Mouse (Mus musculus) heart, embryonic 13.5 days (tissue): ENCODE data around the gene Itih1. TPM values are rescaled to one million over a fixed set of nuclear protein-coding genes. Genes with fewer than 3 reads are reported as not detected.
A peak's percentile ranks its signal among the peaks of the same experiment; 100 is the strongest.

ENCODE experiments used
- ATAC-seq: fragments of 200-750 bp; cut with Nextera tagmentation; 2 replicates; pipeline ENCODE4 v1.8.0; 2017; ENCODE audit warnings: moderate TSS enrichment; ENCODE audit not compliant: insufficient number of reproducible peaks, low FRiP score, low TSS enrichment; ENCODE audit errors: extremely low read depth
- H3K27ac ChIP-seq: fragments of 300-500 bp; sonication (generic); replicated peaks from 2 replicates; pipeline ENCODE4 v1.5.1; 2015; ENCODE audit warnings: moderate library complexity, mild to moderate bottlenecking, inconsistent platforms
- H3K27me3 ChIP-seq: fragments of 300-500 bp; sonication (generic); replicated peaks from 2 replicates; pipeline ENCODE4 v1.6.1; 2015; ENCODE audit warnings: mild to moderate bottlenecking, inconsistent platforms
- H3K36me3 ChIP-seq: fragments of 300-500 bp; sonication (generic); 2 replicates; pipeline ENCODE4 v1.6.1; 2015; ENCODE audit warnings: mild to moderate bottlenecking, inconsistent platforms
- H3K4me1 ChIP-seq: fragments of 300-500 bp; sonication (generic); 2 replicates; pipeline ENCODE4 v1.6.1; 2015; ENCODE audit warnings: inconsistent platforms
- H3K4me2 ChIP-seq: fragments of 300-500 bp; sonication (generic); 2 replicates; pipeline ENCODE4 v1.6.1; 2015; ENCODE audit warnings: inconsistent platforms, mild to moderate bottlenecking, moderate library complexity
- H3K4me3 ChIP-seq: fragments of 300-500 bp; sonication (generic); 2 replicates; pipeline ENCODE4 v1.5.1; 2015; ENCODE audit warnings: moderate library complexity, mild to moderate bottlenecking, inconsistent platforms
- H3K9ac ChIP-seq: fragments of 300-500 bp; sonication (generic); 2 replicates; pipeline ENCODE4 v1.6.1; 2015; ENCODE audit warnings: inconsistent platforms, mild to moderate bottlenecking, moderate library complexity
- H3K9me3 ChIP-seq: fragments of 300-500 bp; sonication (generic); 2 replicates; pipeline ENCODE4 v1.6.1; 2016; ENCODE audit warnings: inconsistent platforms
- WGBS: fragments of 180-500 bp; shearing (Covaris S2); methylation state at CpG from one replicate; pipeline ENCODE4 v1.1.7; 2015; ENCODE audit warnings: mixed read lengths; 5-methylcytosine and 5-hydroxymethylcytosine counted together
- polyA plus RNA-seq: library from polyadenylated mRNA; unstranded; fragments of >200 nt; fragmentation: Nextera tagmentation; extraction: Ambion mirVana; gene quantifications from 2 replicates; pipeline ENCODE4 v1.2.1, GENCODE M21; 2015

Itih1 gene
- polyA plus RNA-seq: 0.15 and 0.87 TPM in 2 replicates

- H3K27me3 ChIP-seq: peaks cover 6% of the 10 kb centered on the region; the same call in 1 of the 2 replicates
- 78% methylated on average over 7 of the region's 7 CpGs for WGBS
- no peaks in the 10 kb centered on the region for H3K4me1 ChIP-seq
- no peak within 1 kb of the TSS for H3K4me3 ChIP-seq
- ATAC-seq: no peak
- H3K27ac ChIP-seq: no peak within 1 kb of the TSS
- H3K9me3 ChIP-seq: no peaks in the 10 kb centered on the region
- no peak within 1 kb of the TSS for H3K4me2 ChIP-seq
- H3K9ac ChIP-seq: no peak within 1 kb of the TSS
- no peaks in the 10 kb centered on the region for H3K36me3 ChIP-seq
Measured at GRCm38 (mm10) chr14:30943038-30943437, at the start of gene Itih1. TSS of gene Itih1 (minus strand) at chr14:30943289.

- Histone ChIP-seq H3K9ac (no peak overlapping the region), H3K27me3 (no peaks in the 10 kb centered on the region), H3K4me2 (no peak overlapping the region), H3K9me3 (no peaks in the 10 kb centered on the region), H3K4me1 (no peaks in the 10 kb centered on the region), H3K4me3 (no peak overlapping the region), H3K36me3 (peaks cover 33% of the 10 kb centered on the region), H3K27ac (no peak overlapping the region)
- no peak for ATAC-seq
- WGBS: 76% methylated on average over 3 of the region's 3 CpGs
Measured at GRCm38 (mm10) chr14:30976222-30976621, 33.1 kb upstream of the Itih1 start.

- 64% methylated on average over 6 of the region's 6 CpGs for WGBS
Measured at GRCm38 (mm10) chr14:30974204-30974603, 31.1 kb upstream of the Itih1 start.

GRCm38 (mm10) chr14:30960366-30960765, 17.3 kb upstream of the Itih1 start:
- 81% methylated on average over 1 of the region's 1 CpGs for whole genome bisulfite sequencing
- Histone ChIP-seq H3K4me2 (no peak overlapping the region), H3K36me3 (no peaks in the 10 kb centered on the region), H3K9ac (no peak overlapping the region), H3K9me3 (no peaks in the 10 kb centered on the region), H3K4me3 (no peak overlapping the region), H3K4me1 (no peaks in the 10 kb centered on the region), H3K27me3 (no peaks in the 10 kb centered on the region), H3K27ac (no peak overlapping the region)
- no peak for ATAC-seq

More at GRCm38 (mm10) chr14:30974204-30974603, 31.1 kb upstream of the Itih1 start:
- Histone ChIP-seq H3K4me1 (no peaks in the 10 kb centered on the region), H3K27ac (no peak overlapping the region), H3K27me3 (no peaks in the 10 kb centered on the region), H3K36me3 (peaks cover 36% of the 10 kb centered on the region), H3K4me2 (no peak overlapping the region), H3K9me3 (no peaks in the 10 kb centered on the region), H3K9ac (no peak overlapping the region; the same call in 1 of the 2 replicates), H3K4me3 (no peak overlapping the region)
- no peak for ATAC-seq

GRCm38 (mm10) chr14:30959031-30959430, 15.9 kb upstream of the Itih1 start:
- no peak overlapping the region for H3K9ac ChIP-seq
- H3K4me2 ChIP-seq: no peak overlapping the region
- WGBS: 80% methylated on average over 4 of the region's 4 CpGs
- H3K4me1 ChIP-seq: no peaks in the 10 kb centered on the region
- no peak for ATAC-seq
- H3K27ac ChIP-seq: no peak overlapping the region
- no peaks in the 10 kb centered on the region for H3K9me3 ChIP-seq
- H3K36me3 ChIP-seq: no peaks in the 10 kb centered on the region
- no peak overlapping the region for H3K4me3 ChIP-seq
- H3K27me3 ChIP-seq: no peaks in the 10 kb centered on the region

GRCm38 (mm10) chr14:30958517-30958916, 15.4 kb upstream of the Itih1 start:
- Histone ChIP-seq H3K27ac (no peak overlapping the region), H3K9me3 (no peaks in the 10 kb centered on the region), H3K4me2 (no peak overlapping the region), H3K36me3 (0 out of 2 replicates have a peak, but pooled peaks cover 2% of the 10 kb centered on the region), H3K4me1 (no peaks in the 10 kb centered on the region), H3K9ac (no peak overlapping the region), H3K4me3 (no peak overlapping the region), H3K27me3 (no peaks in the 10 kb centered on the region)
- no peak for ATAC-seq
- 57% methylated on average over 2 of the region's 2 CpGs for WGBS

GRCm38 (mm10) chr14:30951154-30951825, 8.2 kb upstream of the Itih1 start, which contains the start of gene Nek4:
TSS of gene Nek4 (plus strand) at chr14:30951377.
- Histone ChIP-seq H3K4me2 (peak within 1 kb of the TSS; percentile 90), H3K27me3 (no peaks in the 10 kb centered on the region; the same call in 1 of the 2 replicates), H3K36me3 (0 out of 2 replicates have a peak, but pooled peaks cover 2% of the 10 kb centered on the region), H3K4me3 (peak within 1 kb of the TSS; percentile 91), H3K9ac (peak within 1 kb of the TSS; percentile 92), H3K4me1 (peaks cover 9% of the 10 kb centered on the region), H3K27ac (peak within 1 kb of the TSS; percentile 57), H3K9me3 (no peaks in the 10 kb centered on the region)
- peak; percentile 95 for ATAC-seq
- WGBS: under 1% methylated on average over 57 of the region's 57 CpGs

GRCm38 (mm10) chr14:30949986-30950385, 6.9 kb upstream of the Itih1 start:
- H3K36me3 ChIP-seq: 0 out of 2 replicates have a peak, but pooled peaks cover 2% of the 10 kb centered on the region
- H3K9me3 ChIP-seq: no peaks in the 10 kb centered on the region
- no peak overlapping the region for H3K4me2 ChIP-seq
- no peak overlapping the region for H3K9ac ChIP-seq
- peaks cover 6% of the 10 kb centered on the region; the same call in 1 of the 2 replicates for H3K27me3 ChIP-seq
- no peak for ATAC-seq
- no peak overlapping the region for H3K27ac ChIP-seq
- no peak overlapping the region for H3K4me3 ChIP-seq
- peaks cover 9% of the 10 kb centered on the region for H3K4me1 ChIP-seq
- 92% methylated on average over 10 of the region's 10 CpGs for WGBS

GRCm38 (mm10) chr14:30944745-30945144, 1.7 kb upstream of the Itih1 start:
- Histone ChIP-seq H3K9me3 (no peaks in the 10 kb centered on the region), H3K4me1 (no peaks in the 10 kb centered on the region), H3K4me3 (no peak overlapping the region), H3K4me2 (no peak overlapping the region), H3K27me3 (peaks cover 6% of the 10 kb centered on the region; the same call in 1 of the 2 replicates), H3K9ac (no peak overlapping the region), H3K27ac (no peak overlapping the region), H3K36me3 (no peaks in the 10 kb centered on the region)
- 69% methylated on average over 2 of the region's 2 CpGs for WGBS
- no peak for ATAC-seq

GRCm38 (mm10) chr14:30943860-30944674, 978 bp upstream of the Itih1 start:
- Histone ChIP-seq H3K27me3 (peaks cover 6% of the 10 kb centered on the region; the same call in 1 of the 2 replicates), H3K36me3 (no peaks in the 10 kb centered on the region), H3K4me2 (no peak overlapping the region), H3K9me3 (no peaks in the 10 kb centered on the region), H3K9ac (no peak overlapping the region), H3K27ac (no peak overlapping the region), H3K4me1 (no peaks in the 10 kb centered on the region), H3K4me3 (no peak overlapping the region)
- 59% methylated on average over 11 of the region's 11 CpGs for WGBS
- no peak for ATAC-seq

- Histone ChIP-seq H3K36me3 (no peaks in the 10 kb centered on the region), H3K4me1 (no peaks in the 10 kb centered on the region), H3K4me3 (no peak overlapping the region), H3K27ac (no peak overlapping the region), H3K27me3 (peaks cover 10% of the 10 kb centered on the region; the same call in 1 of the 2 replicates), H3K9ac (no peak overlapping the region), H3K4me2 (no peak overlapping the region), H3K9me3 (no peaks in the 10 kb centered on the region)
- 69% methylated on average over 4 of the region's 4 CpGs for WGBS
- no peak for ATAC-seq
Measured at GRCm38 (mm10) chr14:30942254-30942653, 835 bp downstream of the Itih1 start.
